Mouse (Mus musculus) layer of hippocampus, postnatal 10 days (tissue): ENCODE measurements at regions not wholly inside any gene's neighbourhood (a gene's known extent, or its start where the extent isn't known, plus 50 kb on each side); places are given as distances from the start of the nearest gene placed in this dataset.

Source experiments
- DNase-seq, 2 experiments: peaks; one replicate each; pipeline ENCODE4 v3.0.0; 2021; ENCODE audit warnings: low spot score in 2 of 2

DNA sequence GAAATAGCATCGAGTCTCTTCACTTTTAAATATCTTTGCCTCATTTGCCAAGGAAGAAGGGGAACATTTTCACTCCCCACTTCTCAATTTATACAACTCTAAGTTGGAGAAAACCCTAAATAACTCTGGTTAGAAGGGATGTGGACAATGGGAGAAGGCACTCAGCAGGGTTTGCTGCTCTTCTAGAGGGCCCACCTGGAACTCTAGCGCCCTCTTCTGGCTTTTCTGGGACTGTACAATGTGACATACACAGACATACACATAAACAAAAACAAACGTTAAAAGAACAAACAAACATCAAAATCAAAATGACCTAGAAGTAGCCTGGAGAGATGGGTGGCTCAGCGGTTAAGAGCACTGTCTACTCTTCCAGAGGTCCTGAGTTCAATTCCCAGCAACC lies 103.0 kb downstream of the Tpra1 start:
- no peak for DNase-seq

- no peak for DNase-seq
Measured at GRCm38 (mm10) chr6:89006997-89007396, 104.9 kb downstream of the Tpra1 start.

DNA sequence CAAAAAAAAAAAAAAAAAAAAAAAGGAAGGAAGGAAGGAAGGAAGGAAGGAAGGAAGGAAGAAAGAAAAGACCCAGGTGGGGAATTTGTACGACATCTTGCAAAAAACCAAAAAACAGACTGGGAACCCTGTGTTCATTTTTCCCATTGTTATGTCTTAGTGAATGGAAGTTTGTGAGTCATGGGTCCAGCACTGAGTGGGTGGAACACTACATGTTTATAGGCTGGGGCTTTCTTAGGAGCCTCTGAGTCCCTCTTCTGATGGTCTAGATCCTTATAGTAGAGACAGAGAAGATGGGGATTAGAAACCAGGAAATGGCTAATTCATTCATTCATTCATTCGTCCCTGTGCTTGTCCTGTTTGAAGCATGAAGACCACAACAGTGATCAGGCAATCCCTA lies 105.5 kb downstream of the Tpra1 start:
- DNase-seq: no peak

GRCm38 (mm10) chr6:89008614-89009171 lies 106.6 kb downstream of the Tpra1 start:
- DNase-seq: no peak

- DNase-seq: no peak
Measured at GRCm38 (mm10) chr6:89012998-89013689, 111.1 kb downstream of the Tpra1 start.

DNA sequence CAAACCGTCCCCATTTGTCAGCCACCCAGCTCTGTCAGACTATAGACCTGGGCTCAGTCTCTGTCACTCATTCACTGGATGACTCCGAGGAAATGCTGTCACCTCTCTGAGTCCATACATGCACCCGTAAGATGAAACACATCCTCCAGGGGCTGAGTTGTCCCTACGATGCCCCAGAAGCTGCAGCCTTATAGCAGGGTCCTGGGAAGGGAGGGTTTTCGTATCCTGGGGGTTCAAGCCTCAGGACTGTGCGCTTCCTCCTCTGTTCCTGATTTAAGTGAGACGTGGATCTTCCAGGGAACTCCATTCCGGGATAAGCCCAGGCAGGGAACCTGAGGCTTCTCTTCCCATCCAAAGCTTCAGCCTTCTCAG lies 111.6 kb downstream of the Tpra1 start:
- DNase-seq: no peak

- DNase-seq: peak in 1 of 2 experiments; percentile 53
Measured at GRCm38 (mm10) chr6:89024101-89024650, 122.1 kb downstream of the Tpra1 start.

DNA sequence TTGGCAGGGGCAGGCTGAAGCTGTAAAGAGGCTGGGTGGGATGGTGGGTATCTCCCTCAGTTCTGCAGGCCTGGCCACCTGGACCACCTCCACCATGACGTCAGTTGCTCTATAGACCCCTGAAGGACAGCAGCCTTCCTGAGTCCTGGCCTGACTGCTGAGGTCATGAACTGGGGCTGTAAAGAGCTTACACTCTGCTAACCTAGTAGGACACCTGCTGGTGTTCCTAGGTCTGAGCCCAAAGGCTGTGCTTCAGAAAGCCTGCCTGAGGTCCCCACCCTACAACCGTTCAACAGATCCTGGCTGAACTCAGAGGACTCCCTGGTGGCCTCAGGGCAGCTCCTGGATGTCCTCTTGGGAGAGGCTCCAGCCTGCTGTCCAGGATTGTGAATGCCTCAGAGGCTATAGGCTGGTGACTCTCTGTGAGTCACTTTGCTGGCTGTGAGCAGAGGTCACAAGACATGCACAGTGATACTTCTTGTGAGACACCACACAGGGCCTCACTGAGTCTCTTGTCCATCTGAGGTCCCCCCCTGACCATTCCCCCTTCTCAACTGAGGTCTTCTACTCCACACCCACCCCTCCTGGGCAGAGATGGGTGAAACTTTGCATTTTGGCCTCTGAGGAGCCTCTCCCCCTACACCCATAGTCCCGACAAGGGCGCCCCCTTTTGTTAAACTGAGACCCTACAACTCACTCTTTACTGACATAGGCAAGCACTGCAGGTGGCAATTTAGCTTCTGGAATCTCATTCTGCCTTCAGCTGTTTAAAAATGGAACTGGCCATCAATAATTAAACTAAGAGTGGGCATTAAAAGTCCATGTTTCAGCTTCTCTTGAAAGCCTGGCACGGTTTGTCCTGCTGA lies 131.6 kb downstream of the Tpra1 start:
- DNase-seq: peak in 1 of 2 experiments; percentile 46

GRCm38 (mm10) chr6:89034455-89034854 lies 132.4 kb downstream of the Tpra1 start:
- DNase-seq: no peak

GRCm38 (mm10) chr6:89035061-89035835 lies 133.2 kb downstream of the Tpra1 start:
- peak in 1 of 2 experiments; percentile 56 for DNase-seq

DNA sequence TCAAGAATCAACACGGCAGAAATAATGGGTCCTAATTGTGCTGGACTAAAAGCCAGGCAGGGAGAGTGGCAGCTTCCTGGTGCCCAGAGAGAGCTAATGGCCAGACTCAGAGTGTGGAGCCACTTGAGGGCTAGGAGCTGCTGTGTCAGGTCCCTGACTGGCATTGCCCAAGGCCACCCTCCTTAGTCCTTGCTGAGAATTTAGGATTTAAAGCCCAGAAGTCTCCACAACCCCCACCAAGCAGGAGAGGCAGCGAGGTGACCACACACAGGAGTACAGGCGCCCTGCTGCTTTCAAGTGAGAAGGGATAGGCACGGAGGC lies 133.7 kb downstream of the Tpra1 start:
- DNase-seq: peak in 1 of 2 experiments; percentile 32

DNA sequence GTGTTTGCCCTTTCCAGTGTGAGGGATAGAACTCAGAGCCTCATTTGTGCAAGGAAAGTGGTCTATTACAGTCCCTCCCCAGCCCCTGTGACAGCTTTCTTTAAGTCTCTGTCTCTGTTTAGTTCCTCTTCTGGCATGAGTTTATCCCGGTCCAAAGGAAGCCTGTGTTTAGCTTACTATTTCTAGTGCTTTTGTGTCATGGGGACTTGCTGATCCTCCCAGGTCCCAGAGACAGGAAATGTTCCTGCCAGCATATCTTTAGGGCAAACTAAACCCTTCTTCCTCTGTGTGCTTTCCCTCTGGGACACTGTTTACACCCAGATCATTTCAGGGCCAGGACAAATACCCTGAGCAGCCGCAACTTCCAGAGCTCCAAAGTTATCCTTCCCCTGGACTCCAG lies 135.3 kb downstream of the Tpra1 start:
- no peak for DNase-seq

DNA sequence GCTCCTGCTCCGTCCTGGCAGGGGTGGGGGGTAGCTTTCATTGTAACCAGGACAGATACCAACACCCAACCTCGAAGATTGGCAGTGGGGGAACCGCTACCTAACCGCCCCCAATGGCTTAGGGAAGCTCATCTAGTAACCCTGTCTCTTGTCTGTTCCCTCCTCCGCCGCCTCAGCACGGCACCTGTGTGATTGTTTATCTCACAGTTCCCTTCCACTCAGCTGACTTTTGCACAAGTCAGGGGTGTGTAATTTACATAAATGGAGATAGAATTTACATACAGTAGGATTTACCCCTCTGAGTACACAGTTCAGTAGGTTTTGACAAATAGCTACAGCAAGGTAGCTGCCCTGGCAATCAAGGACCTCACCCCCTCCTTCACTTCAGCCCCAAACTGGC lies 135.8 kb downstream of the Tpra1 start:
- no peak for DNase-seq

DNA sequence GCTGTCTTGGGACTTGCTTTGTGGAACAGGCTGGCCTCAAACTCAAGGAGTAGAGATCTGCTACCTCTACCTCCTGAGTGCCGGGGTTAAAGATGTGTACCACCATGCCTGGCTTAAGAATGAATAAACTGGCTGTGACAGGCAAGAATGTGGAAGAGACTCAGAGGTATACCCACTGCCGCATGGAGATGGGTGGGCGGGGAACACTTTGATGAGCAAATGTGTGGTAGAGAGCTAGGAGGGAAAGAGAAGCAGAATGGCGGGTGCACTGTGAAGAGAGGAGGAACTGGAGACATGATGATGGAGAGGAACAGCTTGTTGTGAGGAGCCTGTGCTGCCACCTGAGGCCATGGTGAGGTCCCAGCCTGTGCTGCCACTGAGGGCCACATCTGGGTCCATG lies 138.9 kb downstream of the Tpra1 start:
- DNase-seq: no peak

DNA sequence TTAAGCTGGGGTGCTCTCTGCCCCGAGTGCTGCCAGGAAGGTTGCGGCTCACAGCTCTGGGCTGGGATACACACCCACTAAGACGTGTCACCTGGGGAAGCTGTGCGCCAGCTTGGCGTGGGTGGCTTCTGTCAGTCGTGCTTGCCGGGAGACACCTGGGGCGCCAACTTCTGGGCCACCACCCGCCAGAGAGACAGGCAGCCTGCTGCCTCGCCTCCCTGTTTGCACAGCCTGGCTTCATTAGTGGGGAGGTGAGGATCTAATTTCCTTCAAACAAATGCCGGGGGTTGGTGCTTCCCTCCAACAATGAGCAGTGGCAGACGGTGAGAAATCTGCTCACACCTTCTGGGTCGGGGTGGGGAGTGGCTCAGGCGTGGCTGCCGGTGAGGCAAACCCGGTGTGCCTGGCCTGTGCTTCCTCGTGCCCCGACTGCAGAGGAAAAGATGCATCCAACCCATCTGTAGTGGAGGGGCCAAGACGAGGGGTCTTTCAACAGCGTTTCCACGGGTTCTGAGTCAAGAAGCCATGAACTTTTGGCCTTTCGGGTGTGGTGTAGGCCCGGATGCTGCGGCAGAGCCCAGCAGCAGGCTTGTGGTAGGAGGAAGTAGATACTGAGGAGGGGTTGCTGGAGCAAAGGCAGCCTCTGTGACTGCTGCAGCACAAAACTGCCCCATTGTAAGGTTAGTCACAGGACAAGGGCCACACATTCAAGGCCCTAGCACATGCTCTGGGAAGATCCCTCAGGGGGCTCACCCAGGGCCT lies 140.6 kb downstream of the Tpra1 start:
- DNase-seq: peak; percentile 37 to 40

DNA sequence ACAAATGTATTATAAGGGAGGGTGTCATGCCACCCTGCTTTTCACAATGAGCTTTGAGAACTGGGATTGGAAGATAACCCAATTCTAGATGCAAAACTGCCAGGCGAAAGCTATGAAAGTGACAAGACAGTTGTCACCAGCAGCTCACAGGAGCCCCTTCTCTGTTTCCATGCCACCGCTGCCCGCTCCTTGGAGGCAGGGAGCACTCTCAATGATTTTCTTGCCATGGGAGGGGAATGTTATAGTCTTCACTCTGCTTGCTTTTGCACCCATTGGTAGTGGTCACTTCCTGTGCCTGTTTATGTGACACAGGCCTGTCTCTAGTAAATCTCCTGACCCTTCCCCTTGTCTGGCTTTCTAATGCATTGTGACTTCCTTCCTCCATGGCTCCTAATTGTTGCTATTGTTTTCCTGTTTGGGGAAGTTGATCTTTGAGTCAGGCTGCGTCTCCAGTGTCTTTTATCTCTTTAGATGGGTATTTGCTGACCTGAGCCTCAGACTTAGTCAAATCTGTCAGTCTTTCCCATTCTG lies 143.4 kb downstream of the Tpra1 start:
- no peak for DNase-seq

DNA sequence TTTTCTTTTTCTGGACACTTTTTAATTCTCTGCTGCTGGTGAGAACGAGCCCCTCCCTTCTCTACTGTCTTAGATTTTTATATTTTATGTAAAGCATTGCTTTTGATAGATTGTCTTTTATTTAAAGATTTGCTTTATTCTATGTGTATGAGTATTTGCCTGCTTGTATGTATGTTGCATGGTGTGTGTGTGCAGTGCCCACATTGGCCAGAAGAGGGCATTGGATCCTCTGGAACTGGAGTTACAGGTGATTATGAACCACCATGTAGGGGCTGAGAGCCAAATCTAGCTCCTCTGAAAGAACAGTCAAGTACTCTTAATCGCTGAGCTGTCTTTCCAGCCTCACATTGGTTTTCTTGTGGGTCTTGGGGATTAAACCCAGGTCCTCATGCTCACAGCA lies 144.4 kb downstream of the Tpra1 start:
- DNase-seq: no peak

DNA sequence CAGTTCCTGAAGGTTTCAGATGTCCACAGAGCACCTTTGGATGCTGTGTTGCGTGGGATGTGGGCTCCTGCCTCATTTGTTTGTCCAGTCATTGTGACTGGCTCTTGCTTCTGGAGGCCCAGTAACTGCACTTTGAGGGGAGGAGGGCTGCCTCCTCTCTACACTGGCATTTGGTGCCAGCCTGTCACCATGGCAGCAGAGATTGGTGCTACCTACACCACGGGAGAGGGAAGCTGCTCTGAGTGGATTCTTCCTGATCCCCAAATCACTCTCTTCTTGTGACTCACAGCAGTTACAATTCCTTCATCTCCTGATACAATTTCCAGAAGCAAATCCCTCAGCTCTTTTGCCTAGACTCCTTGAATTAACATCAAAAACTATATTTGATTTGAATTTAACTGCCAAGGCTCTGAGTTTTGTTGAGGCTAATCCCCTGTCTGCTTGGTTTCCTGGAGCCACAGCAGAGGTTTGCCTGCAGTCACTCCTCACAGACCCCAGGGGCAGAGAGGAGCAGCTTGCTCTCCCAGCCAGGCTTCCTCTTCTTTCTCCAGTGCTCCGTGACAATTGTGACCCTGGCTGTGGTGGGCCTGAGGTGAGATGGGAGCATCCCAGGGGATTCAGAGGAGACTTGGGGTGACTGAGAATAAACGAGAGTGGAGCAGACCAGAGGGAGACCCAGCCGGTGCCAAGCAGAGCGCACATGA lies 145.7 kb downstream of the Tpra1 start:
- DNase-seq: no peak

DNA sequence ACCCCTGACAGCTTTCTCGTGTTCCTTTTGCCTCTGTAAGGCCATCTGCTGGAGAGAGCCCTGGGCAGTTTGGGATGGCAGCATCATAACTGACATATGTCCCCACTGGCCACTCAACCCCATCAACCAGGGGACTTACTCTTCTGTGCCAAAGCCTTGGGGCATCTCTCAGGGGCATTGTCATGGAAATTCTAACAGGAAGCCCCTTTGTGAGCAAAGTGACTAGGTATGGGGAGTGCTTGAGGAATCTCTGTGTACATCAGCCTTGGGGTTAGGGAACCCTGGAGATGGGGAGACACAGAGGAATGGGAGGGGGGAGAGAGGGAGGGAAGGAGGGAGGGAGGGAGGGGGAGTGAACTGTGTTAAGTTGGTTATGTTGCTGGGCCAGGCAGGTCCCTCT lies 147.2 kb downstream of the Tpra1 start:
- DNase-seq: no peak
